Mouse (Mus musculus): ENCODE measurements at regions not wholly inside any gene's neighbourhood (a gene's known extent, or its start where the extent isn't known, plus 50 kb on each side); places are given as distances from the start of the nearest gene placed in this dataset.
A peak's percentile ranks its signal among the peaks of the same experiment; 100 is the strongest.

DNA sequence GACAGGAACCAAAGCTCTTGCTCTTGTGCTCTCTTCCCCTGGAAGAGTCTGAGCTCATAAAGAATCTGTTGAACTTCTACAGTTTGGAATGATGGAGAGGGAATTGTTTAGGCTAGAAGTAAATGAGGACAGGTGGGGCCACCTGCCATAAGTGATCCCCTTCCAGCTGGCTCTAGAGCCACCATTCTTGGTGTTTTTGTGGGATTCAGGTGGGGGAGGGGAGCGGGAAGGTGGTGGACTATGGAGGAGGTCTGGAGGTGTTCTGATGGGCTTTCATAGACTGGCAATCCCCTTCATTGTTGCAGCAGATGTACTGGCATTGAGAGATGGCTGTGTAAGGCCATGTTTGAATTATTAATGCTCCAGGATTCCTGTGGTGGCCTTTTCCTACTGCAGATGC lies 132.6 kb upstream of the Opcml start:
- ATAC-seq (ENCODE audit: low FRiP score) (no peak), DNase-seq (ENCODE audit: low spot score) (no peak)
- H3K4me1 ChIP-seq (replicated peaks; ENCODE audit: control insufficient read depth, insufficient read depth, low read length) = no peaks in the 10 kb centered on the region
- H3K27me3 ChIP-seq (ENCODE audit: control insufficient read depth, insufficient read depth, low read length) = no peaks in the 10 kb centered on the region
- no peaks in the 10 kb centered on the region for H3K9me3 ChIP-seq (ENCODE audit: control insufficient read depth, low read length)
- no peak overlapping the region for H3K4me2 ChIP-seq (replicated peaks; ENCODE audit: low read depth, low read length)
- no peak overlapping the region for H3K9ac ChIP-seq (ENCODE audit: low read depth, low read length)
- H3K27ac ChIP-seq (ENCODE audit: low read depth, low read length) = no peak overlapping the region
- no peak overlapping the region for H3K4me3 ChIP-seq (ENCODE audit: low read depth, low read length)
- no peaks in the 10 kb centered on the region for H3K36me3 ChIP-seq (ENCODE audit: control insufficient read depth, insufficient read depth, low read length)
- 86% methylated on average over 1 of the region's 1 CpGs for WGBS

- DNase-seq (ENCODE audit: low spot score) (no peak), ATAC-seq (ENCODE audit: low FRiP score) (no peak)
- no peak overlapping the region for H3K27ac ChIP-seq (ENCODE audit: low read depth, low read length)
- no peaks in the 10 kb centered on the region for H3K27me3 ChIP-seq (ENCODE audit: control insufficient read depth, insufficient read depth, low read length)
- no peak overlapping the region for H3K4me2 ChIP-seq (replicated peaks; ENCODE audit: low read depth, low read length)
- no peak overlapping the region for H3K9ac ChIP-seq (ENCODE audit: low read depth, low read length)
- no peaks in the 10 kb centered on the region for H3K36me3 ChIP-seq (ENCODE audit: control insufficient read depth, insufficient read depth, low read length)
- H3K4me3 ChIP-seq (ENCODE audit: low read depth, low read length) = no peak overlapping the region
- H3K9me3 ChIP-seq (ENCODE audit: control insufficient read depth, low read length) = no peaks in the 10 kb centered on the region
- 72% methylated on average over 1 of the region's 1 CpGs for WGBS
- no peaks in the 10 kb centered on the region for H3K4me1 ChIP-seq (replicated peaks; ENCODE audit: control insufficient read depth, insufficient read depth, low read length)
Measured at GRCm38 (mm10) chr9:27661431-27662300, 128.9 kb upstream of the Opcml start.

DNA sequence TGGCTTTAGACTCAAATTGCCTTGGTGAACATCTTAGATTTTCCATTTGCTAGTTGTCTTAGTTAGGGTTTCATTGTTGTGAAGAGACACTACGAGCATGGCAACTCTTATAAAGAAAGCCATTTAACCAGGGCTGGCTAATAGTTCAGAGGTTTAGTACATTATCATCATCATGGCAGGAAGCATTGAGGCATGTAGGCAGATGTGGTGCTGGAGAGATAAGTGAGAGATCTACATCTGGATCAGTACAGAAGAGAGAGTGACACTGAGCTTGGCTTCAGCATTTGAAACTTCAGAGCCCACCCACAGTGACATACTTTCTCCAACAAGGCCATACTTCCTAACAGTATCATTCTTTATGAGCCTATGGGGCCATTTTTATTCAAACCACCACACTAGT lies 127.3 kb upstream of the Opcml start:
- ATAC-seq (ENCODE audit: low FRiP score) (no peak), DNase-seq (ENCODE audit: low spot score) (no peak)
- WGBS = 94% methylated on average over 1 of the region's 1 CpGs
- Histone ChIP-seq H3K27me3 (ENCODE audit: control insufficient read depth, insufficient read depth, low read length) (no peaks in the 10 kb centered on the region), H3K36me3 (ENCODE audit: control insufficient read depth, insufficient read depth, low read length) (no peaks in the 10 kb centered on the region), H3K9ac (ENCODE audit: low read depth, low read length) (no peak overlapping the region), H3K9me3 (ENCODE audit: control insufficient read depth, low read length) (no peaks in the 10 kb centered on the region), H3K4me2 (replicated peaks; ENCODE audit: low read depth, low read length) (no peak overlapping the region), H3K4me3 (ENCODE audit: low read depth, low read length) (no peak overlapping the region), H3K27ac (ENCODE audit: low read depth, low read length) (no peak overlapping the region), H3K4me1 (replicated peaks; ENCODE audit: control insufficient read depth, insufficient read depth, low read length) (no peaks in the 10 kb centered on the region)

GRCm38 (mm10) chr9:27665659-27666058 lies 124.9 kb upstream of the Opcml start:
- WGBS = 82% methylated on average over 2 of the region's 2 CpGs
- H3K27me3 ChIP-seq (ENCODE audit: control insufficient read depth, insufficient read depth, low read length) = no peaks in the 10 kb centered on the region

GRCm38 (mm10) chr9:27670032-27670740 lies 120.4 kb upstream of the Opcml start:
- Histone ChIP-seq H3K4me1 (replicated peaks; ENCODE audit: control insufficient read depth, insufficient read depth, low read length) (no peaks in the 10 kb centered on the region), H3K27ac (ENCODE audit: low read depth, low read length) (no peak overlapping the region), H3K9ac (ENCODE audit: low read depth, low read length) (no peak overlapping the region), H3K4me2 (replicated peaks; ENCODE audit: low read depth, low read length) (no peak overlapping the region), H3K36me3 (ENCODE audit: control insufficient read depth, insufficient read depth, low read length) (no peaks in the 10 kb centered on the region), H3K27me3 (ENCODE audit: control insufficient read depth, insufficient read depth, low read length) (no peaks in the 10 kb centered on the region), H3K9me3 (ENCODE audit: control insufficient read depth, low read length) (no peaks in the 10 kb centered on the region), H3K4me3 (ENCODE audit: low read depth, low read length) (no peak overlapping the region)
- DNase-seq (ENCODE audit: low spot score) = peak; percentile 20
- 0 out of 2 replicates have a peak, but pooled peaks have one; percentile 49 for ATAC-seq (ENCODE audit: low FRiP score)
- WGBS = 18% methylated on average over 6 of the region's 6 CpGs

More at GRCm38 (mm10) chr9:27665659-27666058, 124.9 kb upstream of the Opcml start:
- Histone ChIP-seq H3K27ac (ENCODE audit: low read depth, low read length) (no peak overlapping the region), H3K36me3 (ENCODE audit: control insufficient read depth, insufficient read depth, low read length) (no peaks in the 10 kb centered on the region), H3K9ac (ENCODE audit: low read depth, low read length) (no peak overlapping the region), H3K4me1 (replicated peaks; ENCODE audit: control insufficient read depth, insufficient read depth, low read length) (no peaks in the 10 kb centered on the region), H3K4me3 (ENCODE audit: low read depth, low read length) (no peak overlapping the region), H3K4me2 (replicated peaks; ENCODE audit: low read depth, low read length) (no peak overlapping the region), H3K9me3 (ENCODE audit: control insufficient read depth, low read length) (no peaks in the 10 kb centered on the region)
- no peak for ATAC-seq (ENCODE audit: low FRiP score)
- no peak for DNase-seq (ENCODE audit: low spot score)

GRCm38 (mm10) chr9:27685325-27685724 lies 105.2 kb upstream of the Opcml start:
- ATAC-seq (ENCODE audit: low FRiP score) (peak; percentile 53; the same call in 1 of the 2 replicates), DNase-seq (ENCODE audit: low spot score) (peak; percentile 23)
- Histone ChIP-seq H3K9ac (ENCODE audit: low read depth, low read length) (no peak overlapping the region), H3K27me3 (ENCODE audit: control insufficient read depth, insufficient read depth, low read length) (no peaks in the 10 kb centered on the region), H3K27ac (ENCODE audit: low read depth, low read length) (no peak overlapping the region), H3K4me1 (replicated peaks; ENCODE audit: control insufficient read depth, insufficient read depth, low read length) (no peaks in the 10 kb centered on the region), H3K36me3 (ENCODE audit: control insufficient read depth, insufficient read depth, low read length) (no peaks in the 10 kb centered on the region), H3K4me3 (ENCODE audit: low read depth, low read length) (no peak overlapping the region), H3K4me2 (replicated peaks; ENCODE audit: low read depth, low read length) (no peak overlapping the region), H3K9me3 (ENCODE audit: control insufficient read depth, low read length) (no peaks in the 10 kb centered on the region)

- no peaks in the 10 kb centered on the region for H3K9me3 ChIP-seq (ENCODE audit: control insufficient read depth, low read length)
- no peak overlapping the region for H3K4me2 ChIP-seq (replicated peaks; ENCODE audit: low read depth, low read length)
- ATAC-seq (ENCODE audit: low FRiP score) (no peak), DNase-seq (ENCODE audit: low spot score) (no peak)
- 86% methylated on average over 4 of the region's 4 CpGs for WGBS
- no peak overlapping the region for H3K27ac ChIP-seq (ENCODE audit: low read depth, low read length)
- no peaks in the 10 kb centered on the region for H3K27me3 ChIP-seq (ENCODE audit: control insufficient read depth, insufficient read depth, low read length)
- H3K4me3 ChIP-seq (ENCODE audit: low read depth, low read length) = no peak overlapping the region
- no peaks in the 10 kb centered on the region for H3K36me3 ChIP-seq (ENCODE audit: control insufficient read depth, insufficient read depth, low read length)
- H3K4me1 ChIP-seq (replicated peaks; ENCODE audit: control insufficient read depth, insufficient read depth, low read length) = no peaks in the 10 kb centered on the region
- H3K9ac ChIP-seq (ENCODE audit: low read depth, low read length) = no peak overlapping the region
Measured at GRCm38 (mm10) chr9:27691616-27692015, 99.0 kb upstream of the Opcml start.

- 94% methylated on average over 3 of the region's 3 CpGs for WGBS
- Histone ChIP-seq H3K36me3 (ENCODE audit: control insufficient read depth, insufficient read depth, low read length) (no peaks in the 10 kb centered on the region), H3K4me1 (replicated peaks; ENCODE audit: control insufficient read depth, insufficient read depth, low read length) (no peaks in the 10 kb centered on the region), H3K27me3 (ENCODE audit: control insufficient read depth, insufficient read depth, low read length) (no peaks in the 10 kb centered on the region), H3K4me3 (ENCODE audit: low read depth, low read length) (no peak overlapping the region), H3K27ac (ENCODE audit: low read depth, low read length) (no peak overlapping the region), H3K4me2 (replicated peaks; ENCODE audit: low read depth, low read length) (no peak overlapping the region), H3K9me3 (ENCODE audit: control insufficient read depth, low read length) (no peaks in the 10 kb centered on the region), H3K9ac (ENCODE audit: low read depth, low read length) (no peak overlapping the region)
- ATAC-seq (ENCODE audit: low FRiP score) (no peak), DNase-seq (ENCODE audit: low spot score) (no peak)
Measured at GRCm38 (mm10) chr9:27692751-27693150, 97.8 kb upstream of the Opcml start.

All from hindbrain, embryonic 11.5 days (tissue).